In genomic region chr2:66408456-66408855, GRCm38 (mm10) we compare ENCODE assay signal across 10 mouse cellular contexts. TPM values are rescaled to one million over a fixed set of nuclear protein-coding genes. Genes with fewer than 3 reads are reported as not detected.
A peak's percentile ranks its signal among the peaks of the same experiment; 100 is the strongest.
DNase-seq lines count a peak whose midpoint lies in the region; ATAC-seq lines count a peak whose summit lies in the region.
"Had no signal": no experiment of that assay in that cellular context is flagged by ENCODE, and none has a peak within 500 bp of the region (broad histone marks: within the 10 kb centered on the region; RNA-seq: fewer than 3 reads in every experiment).

No protein-coding gene starts in this region.

- H3K9ac ChIP-seq in kidney, embryonic 14.5 days (ENCODE audit: low read depth, low read length), result no peak overlapping the region
- H3K9ac ChIP-seq in limb, embryonic 15.5 days, result no peak overlapping the region

- H3K4me3 ChIP-seq in kidney, embryonic 14.5 days (ENCODE audit: low read length), result peak overlapping the region; percentile 43; the same call in 1 of the 2 replicates
- peak overlapping the region; percentile 59 for H3K4me3 ChIP-seq in hindbrain, embryonic 10.5 days
- peak overlapping the region; percentile 46; the same call in 1 of the 2 replicates for H3K4me3 ChIP-seq in limb, embryonic 15.5 days

- H3K4me1 ChIP-seq in kidney, embryonic 14.5 days (ENCODE audit: control insufficient read depth, insufficient read depth, low read length), result 0 out of 2 replicates have a peak, but pooled peaks cover 5% of the 10 kb centered on the region
- H3K4me1 ChIP-seq in hindbrain, embryonic 10.5 days (replicated peaks), result peaks cover 15% of the 10 kb centered on the region
- H3K4me1 ChIP-seq in limb, embryonic 15.5 days, result peaks cover 10% of the 10 kb centered on the region; the same call in 1 of the 2 replicates

- H3K36me3 ChIP-seq in kidney, embryonic 14.5 days (ENCODE audit: control insufficient read depth, insufficient read depth, low read length), result no peaks in the 10 kb centered on the region
- H3K36me3 ChIP-seq in hindbrain, embryonic 10.5 days, result no peaks in the 10 kb centered on the region
- no peaks in the 10 kb centered on the region for H3K36me3 ChIP-seq in limb, embryonic 15.5 days
- H3K36me3 ChIP-seq: G1E had no signal

- H3K4me2 ChIP-seq in kidney, embryonic 14.5 days (replicated peaks; ENCODE audit: low read depth, low read length), result peak overlapping the region; percentile 70
- H3K4me2 ChIP-seq in limb, embryonic 15.5 days, result peak overlapping the region; percentile 78

- no peak for DNase-seq in kidney, adult 18-20 months
- peak; percentile 58 to 64 for DNase-seq in cerebellum, adult 18-20 months
- DNase-seq in hindbrain, embryonic 10.5 days (ENCODE audit: low spot score), result no peak
- no peak for DNase-seq in ovary, postnatal 14 days (ENCODE audit: low spot score)
- DNase-seq in spleen, postnatal 4 days (ENCODE audit: low spot score in 2 of 2), result no peak
- no peak for DNase-seq in adrenal gland, adult 18-20 months (ENCODE audit: low spot score in 2 of 2)

- no peaks in the 10 kb centered on the region for H3K9me3 ChIP-seq in kidney, embryonic 14.5 days (ENCODE audit: control insufficient read depth, low read length)
- H3K9me3 ChIP-seq in hindbrain, embryonic 10.5 days, result peaks cover 3% of the 10 kb centered on the region; the same call in 1 of the 2 replicates
- no peaks in the 10 kb centered on the region for H3K9me3 ChIP-seq in limb, embryonic 15.5 days

- no peak overlapping the region for H3K27ac ChIP-seq in kidney, embryonic 14.5 days (ENCODE audit: low read depth, low read length)
- H3K27ac ChIP-seq in hindbrain, embryonic 10.5 days, result no peak overlapping the region
- no peak overlapping the region for H3K27ac ChIP-seq in limb, embryonic 15.5 days

- WGBS in kidney, embryonic 14.5 days, result 13% methylated on average over 11 of the region's 11 CpGs
- 27% methylated on average over 11 of the region's 11 CpGs for WGBS in hindbrain, embryonic 10.5 days
- WGBS in limb, embryonic 15.5 days, result 15% methylated on average over 11 of the region's 11 CpGs

- no peak for ATAC-seq in kidney, embryonic 14.5 days (ENCODE audit: low FRiP score, low TSS enrichment)
- ATAC-seq in limb, embryonic 15.5 days (ENCODE audit: insufficient number of reproducible peaks, low FRiP score, low TSS enrichment, low read depth), result no peak

- peaks cover 6% of the 10 kb centered on the region; the same call in 1 of the 2 replicates for H3K27me3 ChIP-seq in kidney, embryonic 14.5 days (ENCODE audit: control insufficient read depth, insufficient read depth, low read length)
- peaks cover 21% of the 10 kb centered on the region for H3K27me3 ChIP-seq in hindbrain, embryonic 10.5 days (ENCODE audit: insufficient read depth, poor library complexity, severe bottlenecking)
- H3K27me3 ChIP-seq in limb, embryonic 15.5 days, result peaks cover 18% of the 10 kb centered on the region

RNA-seq across cellular contexts. Expression of gene Scn1a, which starts 32.2 kb away (rescaled TPM):
- 1.2 and 1.3 TPM in 2 replicates for polyA plus RNA-seq in kidney, embryonic 14.5 days (2014; fragmentation: Nextera tagmentation; extraction: Ambion mirVana)
- polyA plus RNA-seq in hindbrain, embryonic 10.5 days (2016; fragmentation: Nextera tagmentation; extraction: Ambion mirVana), result 1.0 and 1.8 TPM in 2 replicates
- 0.38 and 1.0 TPM in 2 replicates for polyA plus RNA-seq in limb, embryonic 15.5 days (2015; fragmentation: Nextera tagmentation; extraction: Ambion mirVana)
- under 1 TPM; 0.10 TPM for total RNA-seq in adrenal gland, adult 18-20 months (2021)
- total RNA-seq: neutrophil, adult 5-6 weeks had no signal
- polyA plus RNA-seq: G1E had no signal

Comparison
In these comparisons a context has a peak if more than half of its experiments do, and no peak if none do; other contexts are left out.
1. DNase-seq: peak in cerebellum, adult 18-20 months (2 of 2); none in kidney, adult 18-20 months (single experiment), hindbrain, embryonic 10.5 days (single experiment), ovary, postnatal 14 days (single experiment), spleen, postnatal 4 days (0 of 2) and adrenal gland, adult 18-20 months (0 of 2).
2. Peak in every context shown above with its lines, with median percentiles within 50 percentile points of each other: H3K4me3 ChIP-seq.